Mouse (Mus musculus) heart, postnatal 14 days (tissue): ENCODE results near the gene Tex45. TPM values are rescaled to one million over a fixed set of nuclear protein-coding genes. Genes with fewer than 3 reads are reported as not detected.

Source experiments
- DNase-seq, 2 experiments: peaks; one replicate each; pipeline ENCODE4 v3.0.0; 2021 to 2022
- intact Hi-C: fragments of 180-260 bp; cut with DNase I; formaldehyde crosslinking; loops from one replicate; pipeline ENCODE4 v1.15.1; 2025
- long read RNA-seq, 2 experiments: library from polyadenylated mRNA; stranded (forward); transcript quantifications; one replicate each; pipeline ENCODE4 v2.0.0; 2021
- total RNA-seq, 2 experiments: library from RNA; stranded (reverse); gene quantifications; 2 replicates each; pipeline ENCODE4 v1.2.3; 2021

Gene Tex45
- total RNA-seq: not detected
- long read RNA-seq, experiment 1: 0 reads
- long read RNA-seq, experiment 2: 0 reads

GRCm38 (mm10) chr8:3470562-3470961 is at the start of gene Tex45:
Gene Tex45, plus strand, starts transcription at chr8:3470862.
- no peak for DNase-seq
- intact Hi-C loops: loop anchor here (2.0 kb wide), 1 partner anchor 22 kb away; the partner anchor contains the start of gene Zfp358

GRCm38 (mm10) chr8:3421507-3421906 is 49.2 kb upstream of the Tex45 start:
- intact Hi-C loops: no loop called here
- DNase-seq: no peak

- DNase-seq: no peak
- intact Hi-C loops: no loop called here
These were observed 45.4 kb upstream of the Tex45 start for GRCm38 (mm10) chr8:3425217-3425616.

DNA sequence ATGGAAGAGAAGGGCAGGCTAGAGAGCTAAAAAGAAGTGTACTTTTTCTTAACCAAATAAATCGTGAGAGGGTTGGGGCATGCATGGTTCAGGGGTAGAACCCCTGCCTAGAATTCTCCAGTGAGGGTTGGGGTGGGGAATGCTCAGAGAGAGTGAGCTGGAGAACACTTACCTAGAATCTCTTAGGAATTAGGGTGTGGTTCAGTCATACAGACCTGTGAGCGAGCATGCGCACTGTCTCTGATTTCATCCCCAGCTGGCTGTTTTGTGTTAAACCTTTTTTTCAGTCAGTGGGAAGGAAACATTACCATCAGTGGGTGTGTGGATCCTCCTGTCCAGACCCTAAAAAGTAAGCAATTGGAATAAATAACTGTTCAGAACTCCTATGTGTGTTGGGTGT is 44.5 kb upstream of the Tex45 start:
- intact Hi-C loops: no loop called here
- DNase-seq: no peak

DNA sequence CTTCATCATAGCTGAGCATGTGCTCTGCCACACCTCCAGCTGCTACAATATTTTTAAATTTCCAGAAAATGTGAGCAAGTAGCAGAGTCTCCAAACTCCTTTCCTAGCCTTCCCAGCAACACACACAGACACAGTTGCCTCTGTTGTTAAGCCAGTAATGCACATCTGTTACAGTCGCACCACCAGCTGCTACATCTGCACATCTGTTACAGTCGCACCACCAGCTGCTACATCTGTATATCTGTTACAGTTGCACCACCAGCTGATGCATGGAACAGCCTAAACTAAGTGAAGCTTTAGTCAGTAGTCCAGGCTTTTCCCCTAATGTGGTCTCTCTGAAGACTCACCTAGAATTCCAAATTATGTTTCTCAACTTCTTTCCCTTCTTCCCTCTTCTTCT is 42.2 kb upstream of the Tex45 start:
- DNase-seq: no peak
- intact Hi-C loops: no loop called here

GRCm38 (mm10) chr8:3429966-3430365 is 40.7 kb upstream of the Tex45 start:
- DNase-seq: peak; percentile 44 to 49
- intact Hi-C loops: no loop called here

- intact Hi-C loops: no loop called here
These were observed 39.5 kb upstream of the Tex45 start for GRCm38 (mm10) chr8:3431113-3431512.

DNA sequence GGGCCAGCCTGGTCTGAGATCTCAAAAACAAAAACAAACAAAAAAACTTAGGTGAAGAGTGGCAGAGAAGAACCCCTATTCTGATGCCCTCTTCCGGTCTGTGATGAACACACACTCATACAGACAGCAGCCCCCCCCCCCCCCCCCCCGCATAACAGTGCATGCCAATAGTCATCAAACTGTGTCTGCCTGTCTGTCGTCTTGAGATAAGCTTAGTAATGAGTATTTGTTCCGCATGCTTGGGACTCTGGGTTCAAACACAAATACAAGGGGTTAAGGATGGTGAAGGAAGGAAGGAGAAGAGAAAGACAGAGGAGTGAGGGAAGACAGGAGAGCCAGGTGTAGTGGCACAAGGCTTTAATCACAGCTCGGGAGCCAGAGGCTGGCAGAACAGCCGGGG is 34.2 kb upstream of the Tex45 start:
- no peak for DNase-seq
- intact Hi-C loops: no loop called here

More at GRCm38 (mm10) chr8:3431113-3431512, 39.5 kb upstream of the Tex45 start:
- no peak for DNase-seq

GRCm38 (mm10) chr8:3439510-3439909 is 31.2 kb upstream of the Tex45 start:
- intact Hi-C loops: no loop called here
- no peak for DNase-seq

DNA sequence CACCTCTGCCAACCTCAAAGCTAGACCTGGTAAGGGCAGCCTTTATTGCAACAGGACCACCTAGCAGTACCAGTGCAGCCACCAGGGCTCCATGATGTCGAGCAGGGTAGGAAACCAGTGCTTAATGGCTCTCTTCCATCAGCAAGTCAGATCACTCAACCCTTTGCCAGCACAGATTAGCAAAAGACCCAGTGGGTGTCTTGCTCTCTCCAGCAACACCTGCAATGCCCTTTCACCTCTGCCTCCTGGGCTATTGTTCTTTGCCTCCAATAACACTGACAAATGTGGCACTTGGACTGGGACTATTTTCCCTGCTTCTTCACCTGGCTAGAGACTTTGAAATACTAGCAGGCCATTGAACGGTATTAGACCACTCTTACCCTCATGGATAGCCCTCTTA is 21.4 kb upstream of the Tex45 start:
- no peak for DNase-seq
- intact Hi-C loops: no loop called here

DNA sequence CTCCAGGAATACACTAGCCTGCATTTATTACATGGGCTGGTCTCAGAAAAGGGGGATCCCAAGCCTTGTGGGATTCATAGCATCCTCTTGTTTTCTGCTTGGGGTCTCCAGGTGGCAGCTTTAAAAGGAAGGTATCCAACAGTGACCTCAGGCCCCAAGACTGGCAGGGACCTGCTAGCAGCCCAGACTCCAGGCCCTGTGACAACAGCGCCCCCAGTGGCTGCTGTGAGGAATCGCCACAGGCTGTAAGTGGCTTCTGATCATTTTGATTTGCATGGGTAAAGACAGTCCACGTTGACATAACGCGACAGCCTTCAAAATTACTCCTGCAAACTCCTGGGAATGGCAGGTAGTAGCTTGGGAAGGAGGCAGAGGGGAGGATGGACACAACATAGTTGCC is 20.0 kb upstream of the Tex45 start:
- intact Hi-C loops: loop anchor here (1.0 kb wide), 1 partner anchor 92 kb away; no protein-coding TSS in a partner anchor
- DNase-seq: peak; percentile 70 to 82

DNA sequence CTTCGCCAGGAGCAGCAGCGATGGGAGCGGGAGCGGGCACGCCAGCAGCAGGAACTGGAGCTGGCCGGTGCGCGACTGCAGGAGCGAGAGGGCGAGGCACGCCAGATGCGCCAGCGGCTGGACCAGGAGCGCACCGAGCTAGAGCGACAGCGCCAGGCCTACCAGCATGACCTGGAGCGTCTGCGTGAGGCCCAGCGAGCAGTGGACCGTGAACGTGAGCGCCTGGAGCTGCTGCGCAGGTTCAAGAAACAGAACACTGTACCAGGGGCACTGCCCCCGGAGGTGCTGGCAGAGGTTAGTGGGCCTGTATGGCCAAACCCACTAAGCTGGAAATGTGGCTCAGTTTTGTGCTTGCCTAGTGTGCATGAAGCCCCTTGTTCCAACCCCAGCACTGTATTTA is 18.7 kb upstream of the Tex45 start:
- no peak for DNase-seq
- intact Hi-C loops: no loop called here

DNA sequence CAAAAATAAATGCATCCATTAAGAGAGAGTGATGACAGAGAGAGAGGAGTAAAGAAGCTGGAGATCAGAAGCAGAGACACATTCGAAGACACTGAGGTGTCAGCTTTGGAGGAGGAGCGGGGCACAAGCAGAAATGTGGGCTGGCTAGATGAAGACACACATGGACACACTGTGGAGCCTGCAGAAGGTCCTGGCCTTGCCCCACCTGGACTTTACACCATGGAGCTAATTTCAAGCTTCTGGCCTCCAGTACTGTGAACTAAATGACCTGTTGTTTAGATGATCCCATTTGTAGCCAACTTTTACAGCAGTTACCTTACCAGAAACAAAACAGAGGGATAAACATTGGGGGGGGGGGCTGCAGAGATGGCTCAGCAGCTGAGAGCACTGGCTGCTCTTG is 7.4 kb upstream of the Tex45 start:
- intact Hi-C loops: loop anchor here (10.0 kb wide), 2 partner anchors 162 to 212 kb away; partner anchors contain the start of genes Fcor, Pcp2, Pet100 and Trappc5
- DNase-seq: no peak

- DNase-seq: peak in 1 of 2 experiments; percentile 43
These were observed 6.4 kb upstream of the Tex45 start for GRCm38 (mm10) chr8:3464309-3464708.

DNA sequence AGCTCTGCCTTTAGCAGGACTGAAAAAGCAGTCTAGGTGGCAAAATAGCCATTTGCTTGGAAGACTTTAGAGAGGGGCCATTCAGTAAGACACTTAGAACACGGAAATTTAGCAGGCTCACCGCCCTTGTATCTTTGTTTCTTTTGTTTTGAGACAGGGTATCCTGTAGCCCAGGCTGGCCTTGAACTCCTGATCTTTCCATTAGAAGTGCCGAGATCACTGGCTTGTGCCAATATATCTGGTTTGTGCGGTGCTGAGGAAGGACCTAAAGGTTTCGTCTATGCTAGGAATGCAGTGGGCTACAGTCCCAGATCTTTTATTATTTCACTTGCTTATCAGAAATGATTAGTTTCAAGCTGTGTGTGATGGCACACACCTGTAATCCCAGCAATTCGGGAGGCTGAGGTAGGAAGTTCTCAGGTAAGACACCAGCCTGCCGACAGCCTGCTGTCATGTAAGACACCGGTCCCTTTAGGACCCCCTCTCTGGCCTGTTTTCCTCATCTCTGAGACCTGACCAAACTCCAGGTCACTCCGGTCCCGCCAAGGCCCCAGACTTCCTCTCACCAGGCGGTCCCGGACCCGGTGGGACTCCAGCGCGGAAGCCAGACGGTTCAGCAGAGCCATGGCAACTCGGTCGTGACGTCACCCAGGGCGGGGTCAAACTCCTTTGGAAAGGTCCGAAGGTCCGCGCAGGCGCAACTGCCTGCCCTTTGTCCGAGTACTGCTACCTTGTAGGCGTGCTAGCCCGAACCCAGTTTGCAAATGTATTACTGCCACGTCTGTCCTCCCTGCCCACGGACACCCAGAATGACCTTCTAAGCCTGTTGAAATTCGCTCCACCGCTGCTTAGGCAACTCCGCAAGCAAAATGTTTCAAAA is 3.4 kb upstream of the Tex45 start, which contains the start of gene Pex11g:
Pex11g (minus strand) TSS at position 675 of the 880 bp plus-strand sequence.
- DNase-seq: peak; percentile 98 to 99
- intact Hi-C loops: loop anchor here (10.0 kb wide), 2 partner anchors 158 to 208 kb away; partner anchors contain the start of genes Fcor, Pcp2, Pet100 and Trappc5

More at GRCm38 (mm10) chr8:3464309-3464708, 6.4 kb upstream of the Tex45 start:
- intact Hi-C loops: loop anchor here (10.0 kb wide), 2 partner anchors 160 to 210 kb away; partner anchors contain the start of genes Fcor, Pcp2, Pet100 and Trappc5

GRCm38 (mm10) chr8:3467886-3468545 is 2.6 kb upstream of the Tex45 start:
- no peak for DNase-seq
- intact Hi-C loops: loop anchor here (10.0 kb wide), 2 partner anchors 157 to 207 kb away; partner anchors contain the start of genes Fcor, Pcp2, Pet100 and Trappc5

DNA sequence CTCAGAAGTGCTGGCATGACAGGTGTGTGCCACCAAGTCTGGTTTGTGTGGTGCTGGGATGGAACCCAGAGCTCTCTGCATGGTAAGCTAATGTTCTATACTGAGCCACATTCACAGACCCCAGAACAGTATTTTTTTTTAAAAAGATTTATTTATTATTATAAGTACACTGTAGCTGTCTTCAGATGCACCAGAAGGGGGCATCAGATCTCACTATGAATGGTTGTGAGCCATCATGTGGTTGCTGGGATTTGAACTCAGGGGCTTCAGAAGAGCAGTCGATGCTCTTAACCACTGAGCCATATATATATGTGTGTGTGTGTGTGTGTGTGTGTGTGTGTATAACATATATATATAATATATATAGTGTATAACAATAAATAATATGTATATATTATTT is 1.8 kb upstream of the Tex45 start:
- DNase-seq: no peak
- intact Hi-C loops: loop anchor here (10.0 kb wide), 2 partner anchors 156 to 206 kb away; partner anchors contain the start of genes Fcor, Pcp2, Pet100 and Trappc5

DNA sequence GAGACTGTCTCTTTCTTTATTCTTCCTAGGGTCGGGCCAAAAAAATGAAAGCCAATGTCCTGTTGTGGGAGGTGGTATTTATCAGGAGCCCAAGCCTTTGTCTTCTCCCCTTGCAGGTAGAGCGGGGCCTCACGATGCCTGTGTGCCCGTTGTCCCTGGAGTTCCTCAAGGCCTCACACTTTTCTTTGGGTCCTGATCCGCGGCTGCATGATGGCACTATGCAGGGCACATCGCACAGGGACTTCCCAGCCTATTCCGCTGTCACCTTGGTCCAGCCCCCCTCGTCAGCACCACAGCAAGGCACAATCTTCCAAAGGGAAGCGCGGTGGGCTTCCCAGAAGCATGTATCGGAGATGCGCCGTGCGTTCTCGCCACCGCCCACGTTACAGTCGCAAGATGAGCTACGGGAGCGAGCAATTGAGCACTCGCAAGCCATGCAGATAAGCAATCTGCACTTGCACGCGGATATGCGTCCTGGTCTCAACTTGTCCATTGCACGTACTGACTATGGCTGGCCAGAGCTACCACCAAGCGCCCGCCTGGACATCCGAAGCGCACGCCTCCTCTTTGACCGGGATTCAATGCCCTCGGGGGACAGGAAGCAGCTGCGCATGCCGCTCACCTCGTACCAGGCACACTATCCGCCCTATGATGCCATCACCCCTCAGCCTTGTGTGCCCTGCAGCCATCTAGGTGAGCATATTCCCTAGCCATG is 5.2 kb downstream of the Tex45 start:
- no peak for DNase-seq
- intact Hi-C loops: no loop called here

DNA sequence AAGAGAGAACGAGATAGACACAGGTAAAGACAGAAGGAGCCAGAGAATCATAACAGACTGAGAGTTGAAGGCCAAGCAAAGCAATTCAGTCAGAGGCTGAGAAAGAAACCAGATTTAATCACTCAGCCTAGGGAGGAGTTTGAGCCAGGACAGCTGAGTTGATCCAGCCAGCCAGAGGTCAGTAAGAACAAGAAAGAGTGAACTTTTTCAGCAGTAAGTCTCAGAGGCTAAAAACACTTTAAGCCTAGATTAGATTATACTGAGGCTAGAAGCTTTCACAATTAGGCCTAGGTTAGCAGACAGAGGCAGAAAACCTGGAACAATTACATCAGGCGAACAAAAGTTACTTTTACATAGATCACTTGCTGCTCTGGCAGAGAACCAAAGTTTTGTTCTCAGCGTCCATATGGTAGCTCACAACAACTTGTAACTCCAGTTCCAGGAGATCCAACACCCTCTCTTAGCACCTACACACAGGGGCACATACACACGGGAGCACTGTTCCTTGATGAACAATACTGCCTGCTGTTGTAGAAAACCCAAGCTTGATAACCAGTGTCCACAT is 9.6 kb downstream of the Tex45 start:
- no peak for DNase-seq
- intact Hi-C loops: no loop called here

GRCm38 (mm10) chr8:3481605-3482004 is 10.9 kb downstream of the Tex45 start:
- intact Hi-C loops: no loop called here
- no peak for DNase-seq
